Mouse (Mus musculus): ENCODE measurements around the gene Arhgef26.

DNA sequence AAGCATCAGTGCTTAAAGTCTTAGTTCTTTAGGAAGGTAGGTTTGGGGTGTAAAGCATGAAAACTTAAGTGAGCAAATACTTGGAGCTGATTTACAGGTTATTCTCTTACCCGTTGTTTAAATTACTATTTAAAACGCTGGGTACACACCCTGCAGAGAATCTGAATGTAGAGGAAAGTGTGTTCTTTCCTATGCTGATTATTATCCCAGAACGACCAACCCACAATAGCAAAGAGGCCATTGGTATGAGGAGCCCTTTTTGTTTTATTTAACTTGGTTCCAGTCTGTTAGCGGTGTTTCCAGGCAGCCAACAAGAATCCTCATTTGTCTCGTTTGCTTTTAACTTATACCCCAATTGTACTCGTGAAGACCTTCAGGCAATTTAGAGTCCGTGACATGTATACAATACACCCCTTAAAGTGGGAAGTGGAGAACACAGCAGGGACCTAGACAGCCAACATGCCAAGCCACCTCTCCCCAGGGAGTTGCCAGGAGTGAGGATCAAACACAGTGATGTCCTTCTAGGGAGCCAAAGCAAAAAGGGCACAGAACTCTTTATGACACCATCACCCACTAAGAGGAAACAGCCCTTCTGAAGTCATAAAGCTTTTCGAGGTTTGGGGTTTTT, 71.5 kb downstream of the Arhgef26 start:
- TF ChIP-seq CTCF (IDR thresholded peaks at IDR 0.05; ENCODE audit: low read depth, low read length) (no peak), GATA1 (IDR thresholded peaks at IDR 0.05; ENCODE audit: borderline replicate concordance, low read length) (no peak), POLR2AphosphoS5 (IDR thresholded peaks at IDR 0.05; ENCODE audit: insufficient replicate concordance, low read depth, low read length) (no peak)

Data from G1E (cell line).